Mouse (Mus musculus) granulocyte monocyte progenitor cell, adult 5-6 weeks (primary cell): ENCODE results near the gene Fam214a. TPM values are rescaled to one million over a fixed set of nuclear protein-coding genes. Genes with fewer than 3 reads are reported as not detected.

Experiments
- ATAC-seq: replicated peaks from 2 replicates; pipeline ENCODE4 v1.8.0; 2016; ENCODE audit warnings: mild to moderate bottlenecking, moderate TSS enrichment, inconsistent platforms; ENCODE audit not compliant: poor library complexity, severe bottlenecking
- total RNA-seq, 2 experiments: library from RNA; stranded (forward) in 1 of 2; stranded (reverse) in 1 of 2; fragments of 200-712, 200-1000 nt in 1 of 2; fragments of >200 nt in 1 of 2; fragmentation: Nextera tagmentation in 1 of 2; gene quantifications; 2 replicates each; pipeline ENCODE4 v1.2.3; 2014 to 2017

Fam214a gene
- total RNA-seq, 2 experiments from 2014 or later: 8.8 to 13.5 TPM

DNA sequence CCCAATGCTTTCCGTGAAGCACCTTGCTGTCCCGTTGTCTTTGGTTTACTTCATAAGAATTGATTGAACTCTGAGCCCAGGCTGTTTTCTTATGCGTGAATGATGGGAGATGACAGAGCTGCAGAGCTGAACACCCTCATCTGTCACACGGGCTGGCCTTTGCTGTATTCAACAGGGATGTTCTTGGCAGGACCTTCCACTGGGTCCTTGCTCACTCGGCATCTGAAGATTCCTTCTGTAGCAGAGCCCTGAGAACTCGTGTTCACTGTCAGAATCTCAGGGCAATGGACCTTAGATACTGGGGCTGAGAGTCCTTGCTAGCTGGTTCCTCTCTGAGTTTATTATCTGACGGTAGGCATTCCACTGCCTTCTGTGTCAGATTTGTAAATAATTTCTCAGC lies 25.3 kb downstream of the Fam214a start:
- ATAC-seq: no peak

DNA sequence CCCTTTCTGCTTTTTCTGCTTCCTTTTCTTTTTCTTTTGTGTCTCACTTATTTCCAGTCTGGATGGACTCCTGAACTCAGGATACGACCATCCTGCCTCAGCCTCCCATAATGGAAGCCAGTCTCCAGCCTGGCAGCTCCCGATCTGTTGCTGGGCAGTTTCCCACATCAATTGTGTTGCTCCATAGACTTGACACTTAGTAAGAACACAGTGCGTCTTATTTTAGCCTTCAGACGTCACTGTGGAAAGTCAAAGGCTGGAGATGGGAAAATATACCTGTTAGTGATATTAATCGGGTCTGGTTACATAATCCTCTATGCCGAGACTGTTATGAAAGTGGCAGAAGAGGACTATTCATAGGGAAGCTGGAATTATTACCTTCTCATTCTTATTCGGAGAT lies 26.2 kb downstream of the Fam214a start:
- no peak for ATAC-seq

DNA sequence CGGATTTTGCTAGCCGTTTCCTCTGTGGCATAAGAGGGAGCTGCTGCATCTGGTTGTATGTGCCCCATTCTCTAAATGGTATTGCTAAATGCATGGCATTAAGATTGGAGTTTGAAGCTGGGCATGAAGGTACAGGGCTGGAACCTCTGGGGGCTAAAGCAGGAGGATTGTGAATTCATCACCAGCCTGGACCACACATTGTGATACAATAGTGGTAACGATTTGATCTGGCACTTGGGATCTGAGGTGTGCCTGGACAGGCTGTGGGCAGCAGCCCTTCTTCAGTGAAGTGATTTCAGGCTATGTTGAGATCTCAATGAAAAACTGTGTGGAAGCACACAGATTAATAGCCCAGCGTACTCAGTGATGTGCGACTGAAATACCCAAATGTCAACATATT lies 26.7 kb downstream of the Fam214a start:
- ATAC-seq: no peak

DNA sequence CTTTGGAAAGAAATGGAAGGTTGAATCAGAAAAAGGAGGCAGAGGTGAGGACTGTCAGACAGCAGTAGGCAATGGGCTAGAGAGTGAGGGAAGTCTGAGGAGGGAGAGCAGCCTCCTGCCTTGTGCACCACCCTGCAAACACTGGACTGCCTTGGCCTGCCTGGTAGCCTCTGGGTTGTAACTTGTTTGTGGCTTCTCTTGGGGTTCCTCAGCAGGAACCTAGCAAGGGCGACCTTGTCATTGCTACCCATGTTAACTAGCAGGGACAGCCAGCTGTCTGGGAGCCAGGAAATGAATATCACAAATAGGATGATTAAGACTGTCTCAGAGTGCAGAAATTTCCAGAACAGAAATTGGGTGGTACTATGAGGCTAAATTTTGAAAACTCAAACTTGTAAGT lies 27.2 kb downstream of the Fam214a start:
- no peak for ATAC-seq

DNA sequence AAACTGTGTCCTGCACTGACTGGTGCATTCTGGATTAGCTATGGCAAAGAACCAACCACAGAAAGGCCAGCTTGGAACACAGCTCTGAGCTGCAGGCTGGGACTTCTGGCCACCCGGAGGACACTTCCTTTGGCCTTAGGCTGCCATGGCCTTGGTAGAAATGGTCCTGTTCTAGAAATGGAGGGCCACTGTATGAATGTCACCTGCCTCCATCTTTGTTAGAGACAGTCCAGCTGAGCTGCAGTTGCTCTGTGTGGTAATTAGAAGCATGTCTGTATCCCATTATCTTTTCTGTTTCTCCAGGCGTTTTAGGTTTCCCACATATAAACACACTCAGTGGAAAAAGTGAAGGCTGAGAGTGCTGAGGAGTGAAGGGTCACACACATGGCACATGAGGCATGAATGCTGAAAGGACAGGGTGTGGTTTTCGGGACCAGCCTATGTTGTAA lies 29.0 kb downstream of the Fam214a start:
- ATAC-seq: no peak

DNA sequence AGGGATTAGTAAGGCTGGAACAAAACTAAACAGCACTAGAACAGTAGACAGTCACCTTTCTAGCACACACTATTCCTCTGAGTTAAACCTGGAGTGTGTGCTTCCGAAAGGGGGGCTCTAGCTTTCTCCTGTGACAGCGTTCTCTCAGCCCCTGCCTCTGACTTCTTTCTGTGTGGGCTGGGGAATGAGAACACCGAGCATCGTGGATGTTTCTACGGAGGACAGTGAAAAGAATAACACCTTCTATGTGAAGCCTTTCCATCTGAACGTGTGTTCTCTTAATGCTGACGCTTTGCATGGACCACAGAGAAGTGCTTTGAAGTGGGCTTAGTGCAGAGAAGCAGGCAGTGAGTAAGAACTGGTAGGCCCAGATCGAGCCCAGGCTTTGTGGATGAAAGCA lies 29.5 kb downstream of the Fam214a start:
- no peak for ATAC-seq

DNA sequence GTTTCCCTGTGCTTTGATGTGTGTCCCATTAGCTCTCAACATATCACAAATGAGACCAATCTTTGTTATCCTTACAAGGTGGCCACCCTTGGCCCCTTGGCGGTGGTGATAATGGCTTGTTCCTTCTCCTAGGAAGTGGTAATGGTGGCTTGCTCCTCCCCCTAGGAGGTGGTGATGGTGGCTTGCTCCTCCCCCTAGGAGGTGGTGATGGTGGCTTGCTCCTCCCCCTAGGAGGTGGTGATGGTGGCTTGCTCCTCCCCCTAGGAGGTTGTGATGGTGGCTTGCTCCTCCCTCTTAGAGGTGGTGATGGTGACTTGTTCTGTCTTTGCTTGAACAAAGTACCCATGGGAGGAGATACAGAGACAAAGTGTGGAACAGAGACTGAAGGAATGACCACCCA lies 30.0 kb downstream of the Fam214a start:
- peak; percentile 71 for ATAC-seq

DNA sequence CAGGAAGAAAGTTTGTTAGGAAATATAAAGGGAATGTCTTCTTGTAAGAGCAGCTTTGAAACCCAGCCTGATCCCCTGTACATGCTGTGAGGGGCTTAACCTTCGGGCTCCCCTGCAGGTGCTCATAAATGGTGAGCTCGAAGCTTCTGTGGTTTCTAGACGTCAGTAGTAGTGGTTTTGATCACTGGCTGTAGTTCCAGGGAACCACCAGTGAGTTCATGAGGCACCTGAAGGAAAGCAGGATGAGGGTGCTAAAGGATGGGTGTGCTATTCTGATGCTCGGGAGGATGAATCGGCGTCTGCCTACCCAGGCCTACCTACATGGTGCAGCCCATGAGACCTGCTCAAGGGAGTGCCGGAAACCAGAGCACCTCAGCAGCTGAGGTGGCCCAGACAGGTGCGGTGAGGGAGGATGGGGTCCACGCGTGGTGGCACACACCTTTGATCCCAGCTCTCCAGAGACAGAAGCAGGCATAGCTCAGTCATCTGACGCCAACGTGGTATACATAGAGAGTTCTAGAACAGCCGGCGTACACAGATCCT lies 32.6 kb downstream of the Fam214a start:
- ATAC-seq: no peak

DNA sequence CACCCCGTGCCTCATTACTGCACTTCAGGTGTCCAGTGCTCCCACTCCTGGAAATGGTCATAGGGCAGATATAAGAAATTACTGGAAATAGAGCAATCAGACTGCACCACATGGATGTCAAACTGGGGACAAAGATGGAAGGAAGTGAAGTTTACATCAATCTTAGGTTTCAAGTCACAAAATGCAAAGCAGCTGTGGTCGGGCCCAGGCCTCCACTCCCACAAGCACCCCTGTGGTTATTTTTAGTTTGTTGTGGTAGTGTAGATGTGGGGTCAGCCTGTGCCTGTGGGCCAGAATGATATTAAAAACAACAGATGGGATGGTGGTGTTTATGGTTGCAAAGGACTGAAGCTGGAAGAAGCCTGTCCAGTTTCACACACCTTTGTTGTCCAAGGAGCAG lies 33.1 kb downstream of the Fam214a start:
- ATAC-seq: no peak

DNA sequence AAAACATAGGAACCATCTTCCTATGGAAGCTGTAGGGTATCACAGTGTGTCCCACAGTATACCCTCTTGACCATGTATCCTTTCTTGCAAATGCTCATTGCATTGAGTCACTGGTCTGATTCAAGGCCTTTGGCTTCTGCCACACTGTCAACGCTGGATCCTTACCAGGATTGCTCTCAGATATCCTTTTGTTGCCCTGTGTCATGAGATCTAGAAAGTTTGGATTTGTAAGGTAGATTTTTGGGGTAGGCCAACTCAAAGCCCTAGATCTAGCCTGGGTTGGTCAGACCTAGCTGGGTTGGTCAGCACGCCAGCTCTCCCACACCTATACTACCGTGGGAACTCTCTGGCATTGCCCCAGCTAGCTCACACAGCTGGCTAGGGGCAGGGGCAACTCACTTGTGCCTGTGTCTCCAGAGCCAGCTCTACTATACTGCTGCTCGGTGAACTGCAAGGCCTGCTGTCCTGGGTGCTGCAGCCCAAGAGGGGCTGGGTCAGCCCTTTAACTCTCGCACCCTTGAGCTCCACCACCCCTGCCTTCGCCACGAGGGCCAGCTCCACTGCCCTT lies 36.3 kb downstream of the Fam214a start:
- ATAC-seq: no peak

DNA sequence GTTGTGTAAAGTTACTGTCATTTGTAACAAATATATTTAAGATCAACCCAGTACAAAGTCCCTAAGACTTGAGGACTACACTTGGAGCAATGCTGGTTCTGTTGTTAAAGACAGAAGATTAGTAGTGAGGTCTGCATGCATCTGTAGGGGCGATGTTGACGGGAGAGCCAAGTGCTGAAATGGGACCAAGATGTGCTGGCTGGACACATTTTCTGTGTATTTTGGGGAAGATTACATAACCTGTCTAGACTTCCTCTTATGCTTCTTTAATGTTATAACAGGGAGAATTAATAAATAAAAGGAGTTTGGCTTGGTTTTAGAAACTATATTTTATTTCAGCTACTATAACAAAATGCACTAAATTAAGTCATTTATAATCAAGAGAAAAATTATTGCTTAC lies 37.3 kb downstream of the Fam214a start:
- peak; percentile 75 for ATAC-seq

DNA sequence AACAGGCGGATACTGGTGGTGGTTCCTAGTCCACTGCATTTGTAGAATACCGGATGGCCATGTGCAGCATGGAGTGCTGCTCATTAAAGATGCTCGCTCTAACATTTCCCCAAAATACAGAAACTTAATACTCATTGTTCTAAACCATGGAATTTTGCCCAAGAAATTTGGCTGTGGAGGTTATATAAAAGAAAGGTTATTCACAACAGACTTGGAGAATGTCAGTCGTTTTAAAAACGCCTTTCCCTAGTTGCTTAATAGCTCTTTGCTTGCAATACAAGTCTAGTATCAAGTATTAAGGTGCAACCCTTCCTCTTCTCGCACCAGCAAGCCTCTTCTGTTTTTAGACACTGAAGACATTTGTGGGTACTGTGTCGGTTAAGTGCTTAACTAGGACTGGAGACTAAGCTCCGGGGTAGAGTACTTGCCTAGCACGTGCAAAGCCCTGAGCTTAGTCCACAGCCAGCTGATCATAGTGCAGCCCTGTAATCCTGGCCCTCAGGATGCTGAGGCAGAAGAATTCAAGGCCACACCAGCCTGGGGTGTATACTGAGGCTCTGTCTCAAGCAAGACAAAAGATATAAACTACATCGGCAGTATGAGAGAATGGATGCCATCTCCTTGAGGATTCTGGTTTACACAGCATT lies 42.0 kb downstream of the Fam214a start:
- ATAC-seq: no peak

DNA sequence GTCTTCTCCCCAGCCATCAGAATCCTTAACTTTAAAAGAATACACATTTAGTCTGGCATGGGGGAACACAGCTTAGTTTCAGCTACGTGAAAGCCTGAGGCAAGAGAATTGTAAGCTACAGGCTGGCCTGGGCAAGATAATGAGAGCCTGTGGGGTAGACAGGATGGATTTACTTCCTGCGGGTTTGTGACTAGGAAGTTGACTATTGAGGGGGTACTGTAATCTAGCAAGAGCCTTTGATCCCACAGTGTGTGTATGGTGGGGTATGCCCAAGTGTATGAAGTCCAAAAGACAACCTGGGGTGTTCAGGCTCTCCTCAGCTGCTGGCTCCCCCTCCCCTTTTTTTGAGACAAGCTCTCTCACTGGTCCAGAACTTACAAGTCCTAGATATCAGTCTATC lies 43.7 kb downstream of the Fam214a start:
- ATAC-seq: no peak; the same call in 1 of the 2 replicates

DNA sequence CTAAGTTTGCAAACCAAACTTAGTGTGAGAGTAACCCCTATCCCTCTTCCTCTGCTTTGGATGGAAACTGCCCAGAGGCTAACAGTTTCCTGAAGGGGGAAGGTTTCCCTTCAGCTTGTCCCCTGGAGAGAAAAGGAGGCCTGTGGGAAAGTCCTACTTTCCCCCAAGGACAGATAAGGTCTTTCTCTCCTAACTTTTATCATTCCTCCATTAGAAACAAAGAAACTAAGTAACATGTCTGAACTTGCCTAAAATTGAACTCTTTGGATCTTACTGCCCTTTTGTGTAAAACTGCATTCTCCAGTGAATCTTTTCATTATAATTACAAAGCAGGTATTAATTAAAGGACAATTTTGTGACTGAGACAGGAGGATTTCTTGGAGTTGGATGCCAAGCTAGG lies 45.3 kb downstream of the Fam214a start:
- ATAC-seq: no peak

DNA sequence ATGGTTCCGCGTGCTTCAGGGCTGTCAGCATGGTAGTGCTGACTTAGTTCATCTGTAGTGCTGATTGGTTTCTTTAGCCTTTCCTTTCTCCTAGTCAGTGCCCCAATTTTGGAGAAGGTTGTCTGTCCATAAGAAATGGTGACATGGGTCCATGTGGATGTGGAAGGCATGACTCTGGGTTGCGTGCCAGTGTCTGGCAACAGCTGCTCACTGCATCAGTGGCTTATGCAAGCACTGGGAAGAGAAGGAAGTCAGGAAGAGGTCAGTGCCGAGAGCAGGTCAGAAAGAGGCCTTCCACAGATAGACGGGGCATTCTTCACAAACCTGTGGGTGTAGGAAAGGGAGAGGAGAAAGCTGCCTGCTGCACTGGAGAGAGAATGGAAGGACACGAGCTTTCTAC lies 48.3 kb downstream of the Fam214a start:
- no peak for ATAC-seq

DNA sequence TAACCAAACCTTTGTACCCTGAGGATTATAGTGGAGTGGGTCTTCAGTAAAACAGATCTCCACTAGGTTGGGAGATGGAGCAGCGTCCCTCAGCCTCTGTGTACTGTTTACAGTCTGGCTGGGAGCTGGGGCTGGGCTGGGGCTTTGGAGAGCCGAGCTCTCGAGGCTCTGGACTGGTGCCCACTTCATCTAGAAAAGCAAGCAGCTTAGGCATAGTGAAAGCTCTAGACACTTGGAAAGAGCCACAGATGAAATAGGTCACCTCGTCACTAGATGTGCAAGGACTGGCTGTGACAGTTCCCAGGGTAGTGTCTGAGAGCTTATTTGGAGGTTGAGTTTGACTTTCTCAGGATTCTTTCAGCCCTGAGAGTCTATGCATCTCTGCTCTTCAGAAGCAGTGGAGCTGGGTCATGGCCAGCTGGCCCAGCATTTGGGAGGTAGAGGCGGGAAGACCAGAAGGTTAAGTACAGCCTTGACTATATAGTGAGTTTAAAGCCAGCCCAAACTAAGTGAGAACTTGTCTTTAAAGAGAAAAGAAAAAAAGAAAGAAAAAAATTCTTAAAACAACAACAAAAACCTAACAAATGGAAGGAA lies 49.0 kb downstream of the Fam214a start:
- no peak for ATAC-seq

DNA sequence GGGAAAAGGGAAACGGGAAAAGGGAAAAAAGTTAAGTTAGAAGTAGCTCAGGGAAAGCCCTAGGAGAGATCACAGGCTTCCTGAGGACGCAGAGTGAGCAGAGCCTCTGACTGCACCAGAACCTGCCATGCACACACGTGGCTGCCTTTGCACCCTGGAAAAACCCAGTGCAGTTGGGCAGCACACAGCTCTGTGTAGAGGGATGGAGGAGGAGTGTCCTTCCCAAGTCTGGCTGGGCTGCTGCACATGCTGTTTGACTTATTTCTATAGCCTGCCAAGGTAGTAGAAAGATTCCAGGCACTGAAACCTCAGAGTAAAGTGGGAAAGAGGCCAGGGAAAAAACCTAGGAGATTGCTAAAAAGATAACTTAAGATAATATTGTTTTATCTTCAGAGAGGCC lies 49.6 kb downstream of the Fam214a start:
- no peak for ATAC-seq

DNA sequence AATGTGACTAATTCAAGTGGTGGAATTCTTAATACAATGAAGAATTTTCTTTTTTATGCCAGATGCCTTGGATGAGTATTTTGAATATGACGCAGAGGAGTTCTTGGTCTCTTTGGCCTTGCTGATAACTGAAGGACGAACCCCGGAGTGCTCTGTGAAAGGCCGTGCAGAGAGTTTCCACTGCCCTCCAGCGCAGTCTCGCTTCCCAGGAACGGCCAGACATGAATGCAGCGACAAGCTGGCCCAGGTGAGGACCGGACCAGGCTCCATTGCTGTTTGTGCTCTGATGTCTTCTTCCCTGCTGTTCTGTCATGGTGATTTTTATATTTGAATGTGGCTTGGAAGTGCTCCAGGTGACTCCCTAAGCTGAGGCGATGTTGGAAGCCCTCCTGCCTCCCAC lies 51.5 kb downstream of the Fam214a start:
- no peak for ATAC-seq

DNA sequence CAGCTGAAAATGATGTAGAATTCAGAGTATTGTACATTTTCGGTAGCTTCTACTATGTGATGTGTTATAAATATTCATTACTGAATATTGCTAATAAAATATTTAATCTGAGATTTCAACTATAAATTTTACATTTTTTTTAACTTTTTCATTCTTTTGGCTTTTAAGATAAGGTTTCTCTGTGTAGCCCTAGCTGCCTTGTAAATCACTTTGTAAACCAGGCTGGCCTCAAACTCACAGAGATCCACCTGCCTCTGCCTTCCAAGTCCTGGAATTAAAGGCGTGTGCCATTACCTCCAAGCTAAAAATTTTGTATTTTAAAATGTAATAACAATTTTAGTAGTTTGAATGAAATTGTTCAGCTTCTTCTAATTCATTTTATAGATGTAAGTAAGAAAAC lies 63.9 kb downstream of the Fam214a start:
- ATAC-seq: no peak

DNA sequence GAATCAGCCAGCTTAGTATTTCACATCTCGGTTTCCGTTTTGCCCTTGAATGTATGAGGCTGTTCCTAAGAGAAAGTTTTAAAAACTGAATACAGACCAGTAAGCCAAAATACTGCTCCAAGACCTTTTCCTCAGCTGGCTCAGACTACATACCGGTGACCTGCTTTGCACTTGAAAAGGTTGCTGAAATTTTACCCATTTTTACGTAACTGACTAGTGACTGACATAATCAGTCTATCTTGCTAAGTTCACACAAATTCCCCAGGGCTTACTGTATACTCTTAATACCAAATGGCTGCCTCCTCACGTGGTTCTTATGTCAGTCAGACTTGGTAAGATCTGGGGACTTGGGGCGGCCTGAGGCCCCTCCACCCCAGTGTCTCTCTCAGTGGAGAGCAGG lies 66.5 kb downstream of the Fam214a start:
- no peak for ATAC-seq

DNA sequence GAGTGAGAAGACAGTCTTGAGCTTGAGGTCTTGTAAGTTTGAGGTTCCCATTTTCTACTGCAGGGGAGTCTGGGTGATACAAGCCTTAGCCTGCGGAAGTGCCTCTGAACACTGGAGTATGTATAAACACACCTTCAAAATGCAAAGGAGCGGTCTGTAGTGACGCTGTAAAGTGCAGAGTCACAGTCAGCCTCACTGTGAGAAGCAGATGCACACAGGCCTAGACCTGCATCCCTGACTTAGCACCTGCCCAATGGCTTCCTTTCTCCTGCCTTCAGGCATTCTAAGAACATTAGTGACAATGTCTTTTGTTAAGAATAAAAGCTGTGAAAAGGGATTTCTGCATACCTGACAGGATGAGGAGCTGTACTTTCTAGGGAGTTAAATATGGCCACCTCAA lies 66.9 kb downstream of the Fam214a start:
- no peak for ATAC-seq

DNA sequence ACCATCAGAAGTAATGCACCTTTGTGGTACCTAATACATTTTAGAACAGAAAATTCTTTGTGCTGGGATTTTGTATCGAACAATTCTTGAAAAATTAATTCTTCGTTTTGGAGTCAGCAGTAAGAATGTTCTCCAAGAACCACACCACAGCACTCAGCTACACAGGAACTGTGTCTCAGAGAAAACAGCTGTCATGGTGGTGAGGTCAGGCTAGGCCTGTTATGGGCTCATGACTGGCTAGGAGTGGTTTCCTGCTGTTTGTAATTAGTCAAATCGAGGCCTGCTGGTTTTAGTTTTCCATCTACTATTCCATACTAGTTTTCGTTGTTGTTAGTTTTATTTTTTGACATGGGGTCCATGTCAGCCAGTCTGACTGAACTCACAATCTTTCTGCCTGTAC lies 67.9 kb downstream of the Fam214a start:
- no peak for ATAC-seq
